Mouse (Mus musculus): Measurements from ENCODE around the gene A930033H14Rik. TPM values are rescaled to one million over a fixed set of nuclear protein-coding genes. Genes with fewer than 3 reads are reported as not detected.

Gene A930033H14Rik
- polyA plus RNA-seq (2014; fragmentation: Illumina TruSeq; extraction: RNeasy Lipid Tissue Mini Kit (QIAGEN cat#74804); ENCODE audit: low read depth, low replicate concordance) = 1.1 TPM

GRCm38 (mm10) chr10:69212542-69213440 lies at the start of gene A930033H14Rik:
TSS of gene A930033H14Rik (minus strand) at chr10:69213098.

Other genes with a start within 250 kb of the A930033H14Rik start
- gene Rhobtb1, start 61.7 kb downstream of the A930033H14Rik start, polyA plus RNA-seq (2014; fragmentation: Illumina TruSeq; extraction: RNeasy Lipid Tissue Mini Kit (QIAGEN cat#74804); ENCODE audit: low read depth, low replicate concordance) = 89.7 TPM
- 1.2 TPM for gene Cdk1, start 139.8 kb upstream of the A930033H14Rik start, polyA plus RNA-seq (2014; fragmentation: Illumina TruSeq; extraction: RNeasy Lipid Tissue Mini Kit (QIAGEN cat#74804); ENCODE audit: low read depth, low replicate concordance)
- 38.4 TPM for gene Ank3, start 185.7 kb upstream of the A930033H14Rik start, polyA plus RNA-seq (2014; fragmentation: Illumina TruSeq; extraction: RNeasy Lipid Tissue Mini Kit (QIAGEN cat#74804); ENCODE audit: low read depth, low replicate concordance)